Mouse (Mus musculus): ENCODE results near the gene Zfp961. TPM values are rescaled to one million over a fixed set of nuclear protein-coding genes. Genes with fewer than 3 reads are reported as not detected.
A peak's percentile ranks its signal among the peaks of the same experiment; 100 is the strongest.
"Not testable (repeated sequence)": the region's sequence is repeated elsewhere in the genome, so short reads cannot be mapped to it uniquely, and the experiment has no call there.

The Zfp961 gene
- polyA plus RNA-seq, 1 experiment from 2014 or later = 24.5 TPM

DNA sequence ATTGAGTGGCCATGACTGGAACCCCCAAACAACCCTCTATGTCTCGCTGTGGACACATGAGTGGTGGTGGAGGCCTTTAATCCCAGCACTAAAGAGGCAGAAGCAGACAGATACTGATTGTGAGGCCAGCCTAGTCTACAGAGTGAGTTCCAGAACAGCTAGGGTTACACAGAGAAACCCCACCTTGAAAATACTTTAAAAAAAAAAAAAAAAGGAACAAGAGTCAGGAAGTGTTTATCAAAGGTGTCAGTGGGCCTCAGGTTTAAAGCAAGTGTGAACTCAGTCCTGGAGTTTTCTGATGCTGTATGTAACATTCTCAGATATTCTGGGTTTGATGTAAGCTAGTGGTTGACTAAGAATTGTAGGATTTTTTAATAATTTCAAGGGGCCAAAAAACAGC lies 1.7 kb downstream of the Zfp961 start:
- no peak overlapping the region for H3K27ac ChIP-seq (ENCODE audit: low read depth)
- peak overlapping the region; percentile 62 for H3K4me2 ChIP-seq (ENCODE audit: low read length)
- no peak overlapping the region for H3K9ac ChIP-seq (ENCODE audit: low read length)
- no peaks in the 10 kb centered on the region for H3K27me3 ChIP-seq (replicated peaks; ENCODE audit: control insufficient read depth, insufficient read depth, low read length)
- peaks cover 6% of the 10 kb centered on the region; the same call in 1 of the 2 replicates for H3K36me3 ChIP-seq (ENCODE audit: control insufficient read depth, insufficient read depth, low read length)
- ATAC-seq (replicated peaks; ENCODE audit: low FRiP score, low TSS enrichment, low read depth) = no peak
- H3K9me3 ChIP-seq (ENCODE audit: control insufficient read depth, low read length) = peaks cover 6% of the 10 kb centered on the region; the same call in 1 of the 2 replicates
- no peak overlapping the region for H3K4me3 ChIP-seq (ENCODE audit: low read depth, low read length)
- WGBS = 81% methylated on average over 1 of the region's 1 CpGs
- peaks cover 4% of the 10 kb centered on the region; the same call in 1 of the 2 replicates for H3K4me1 ChIP-seq (replicated peaks; ENCODE audit: control insufficient read depth, insufficient read depth, low read length)
- no peak for DNase-seq (ENCODE audit: low spot score)

DNA sequence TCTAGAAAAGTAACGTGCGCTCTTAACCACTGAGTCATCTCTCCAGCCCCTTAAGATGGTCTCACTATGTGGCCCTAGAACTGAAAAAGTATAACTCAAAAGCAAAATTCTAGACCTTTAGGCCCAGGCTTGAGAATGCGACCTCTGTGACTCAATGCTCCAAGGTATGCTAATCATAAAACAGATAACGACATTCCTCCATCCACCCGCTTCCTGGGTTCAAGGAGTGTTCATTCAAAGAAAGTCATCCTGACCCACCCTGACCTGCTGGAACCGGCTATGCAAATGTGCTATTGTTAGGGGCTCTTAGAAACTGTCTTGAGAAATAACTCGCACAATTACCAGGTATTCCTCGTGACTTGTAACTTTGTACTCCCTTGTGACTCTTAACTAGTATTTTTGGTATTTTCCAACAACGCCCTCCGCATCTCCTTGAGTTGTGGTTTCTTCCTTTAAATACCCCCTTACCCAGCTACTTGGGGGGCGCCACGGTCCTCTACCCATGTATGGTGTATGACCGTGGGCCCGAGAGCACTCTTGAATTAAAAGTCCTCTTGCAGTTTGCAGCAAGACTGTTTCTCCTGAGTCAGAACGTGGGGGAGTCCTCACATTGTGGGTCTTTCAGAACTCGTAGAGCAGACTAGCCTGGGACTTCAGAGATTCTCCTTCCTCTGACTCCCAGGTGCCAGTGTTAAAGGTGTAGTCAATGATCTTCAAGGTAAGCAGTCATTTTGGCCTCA lies 2.3 kb downstream of the Zfp961 start:
- DNase-seq (ENCODE audit: low spot score); H3K9ac ChIP-seq (ENCODE audit: low read length): not testable (repeated sequence)
- WGBS = 92% methylated on average over 16 of the region's 16 CpGs

DNA sequence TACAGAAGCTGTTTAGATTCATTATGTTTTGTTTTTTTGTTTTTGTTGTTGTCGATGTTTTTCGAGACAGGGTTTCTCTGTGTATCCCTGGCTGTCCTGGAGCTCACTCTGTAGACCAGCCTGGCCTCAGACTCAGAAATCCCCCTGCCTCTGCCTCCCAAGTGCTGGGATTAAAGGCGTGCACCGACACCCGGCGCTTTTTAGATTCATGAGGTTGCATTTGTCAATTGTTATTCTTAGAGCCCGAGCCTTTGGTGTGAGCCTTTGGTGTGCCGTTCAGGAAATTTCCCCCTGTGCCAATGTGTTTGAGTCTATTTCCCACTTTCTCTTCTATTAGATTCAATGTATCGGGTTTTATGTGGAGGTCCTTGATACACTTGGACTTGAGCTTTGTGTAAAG lies 3.8 kb downstream of the Zfp961 start:
- DNase-seq (ENCODE audit: low spot score) (no peak), ATAC-seq (replicated peaks; ENCODE audit: low FRiP score, low TSS enrichment, low read depth) (no peak)
- no peak overlapping the region for H3K4me3 ChIP-seq (ENCODE audit: low read depth, low read length)
- H3K9ac ChIP-seq (ENCODE audit: low read length) = no peak overlapping the region
- peaks cover 4% of the 10 kb centered on the region; the same call in 1 of the 2 replicates for H3K4me1 ChIP-seq (replicated peaks; ENCODE audit: control insufficient read depth, insufficient read depth, low read length)
- no peak overlapping the region for H3K27ac ChIP-seq (ENCODE audit: low read depth)
- WGBS = 97% methylated on average over 9 of the region's 9 CpGs
- H3K36me3 ChIP-seq (ENCODE audit: control insufficient read depth, insufficient read depth, low read length) = peaks cover 6% of the 10 kb centered on the region; the same call in 1 of the 2 replicates
- H3K27me3 ChIP-seq (replicated peaks; ENCODE audit: control insufficient read depth, insufficient read depth, low read length) = no peaks in the 10 kb centered on the region
- H3K9me3 ChIP-seq (ENCODE audit: control insufficient read depth, low read length) = peaks cover 6% of the 10 kb centered on the region; the same call in 1 of the 2 replicates
- H3K4me2 ChIP-seq (ENCODE audit: low read length) = no peak overlapping the region

More for the DNA sequence above, 2.3 kb downstream of the Zfp961 start:
- H3K4me1 ChIP-seq (replicated peaks; ENCODE audit: control insufficient read depth, insufficient read depth, low read length); H3K4me2 ChIP-seq (ENCODE audit: low read length); H3K36me3 ChIP-seq (ENCODE audit: control insufficient read depth, insufficient read depth, low read length); ATAC-seq (replicated peaks; ENCODE audit: low FRiP score, low TSS enrichment, low read depth); H3K9me3 ChIP-seq (ENCODE audit: control insufficient read depth, low read length); H3K4me3 ChIP-seq (ENCODE audit: low read depth, low read length); H3K27ac ChIP-seq (ENCODE audit: low read depth); H3K27me3 ChIP-seq (replicated peaks; ENCODE audit: control insufficient read depth, insufficient read depth, low read length): not testable (repeated sequence)

DNA sequence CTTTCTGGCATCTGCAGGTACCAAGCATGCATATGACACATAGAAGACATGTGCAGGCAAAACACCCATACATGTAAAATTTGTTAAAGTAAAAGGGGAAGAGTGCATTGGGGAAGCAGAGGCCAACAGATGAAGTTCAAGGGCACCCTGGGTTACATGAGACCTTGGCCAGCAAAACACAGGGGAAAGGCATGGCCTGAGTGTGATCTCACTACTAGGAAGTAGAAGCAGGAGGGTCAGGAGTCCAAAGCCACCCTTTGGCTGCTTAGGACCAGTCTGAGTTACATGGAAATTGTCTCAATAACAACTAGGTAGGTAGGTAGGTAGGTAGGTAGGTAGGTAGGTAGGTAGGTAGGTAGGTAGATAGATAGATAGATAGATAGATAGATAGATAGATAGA lies 9.6 kb downstream of the Zfp961 start:
- Histone ChIP-seq H3K27me3 (replicated peaks; ENCODE audit: control insufficient read depth, insufficient read depth, low read length) (no peaks in the 10 kb centered on the region), H3K4me2 (ENCODE audit: low read length) (no peak overlapping the region), H3K4me3 (ENCODE audit: low read depth, low read length) (no peak overlapping the region), H3K27ac (ENCODE audit: low read depth) (no peak overlapping the region), H3K36me3 (ENCODE audit: control insufficient read depth, insufficient read depth, low read length) (peaks cover 5% of the 10 kb centered on the region), H3K4me1 (replicated peaks; ENCODE audit: control insufficient read depth, insufficient read depth, low read length) (no peaks in the 10 kb centered on the region), H3K9me3 (ENCODE audit: control insufficient read depth, low read length) (no peaks in the 10 kb centered on the region), H3K9ac (ENCODE audit: low read length) (no peak overlapping the region)
- ATAC-seq (replicated peaks; ENCODE audit: low FRiP score, low TSS enrichment, low read depth) (no peak), DNase-seq (ENCODE audit: low spot score) (no peak)

DNA sequence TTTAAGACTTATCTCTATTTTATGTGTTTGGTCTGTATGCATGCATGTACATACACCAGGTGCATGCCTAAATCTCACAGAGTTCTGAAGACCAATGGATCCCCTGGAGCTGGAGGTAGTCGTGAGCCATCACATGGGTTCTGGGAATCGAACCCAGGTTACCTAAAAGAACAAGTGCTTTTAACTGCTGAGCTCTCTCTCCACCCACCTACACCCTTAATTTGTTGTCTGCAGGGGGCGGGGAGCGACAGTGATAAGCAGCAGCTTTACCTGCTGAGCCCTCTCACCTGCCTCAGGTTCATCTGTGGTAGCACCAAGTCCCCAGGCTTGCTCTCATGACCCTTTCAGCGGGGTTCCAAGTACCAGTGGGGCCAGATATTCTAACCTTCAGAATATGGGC lies 11.0 kb downstream of the Zfp961 start:
- WGBS = 90% methylated on average over 5 of the region's 5 CpGs
- H3K36me3 ChIP-seq (ENCODE audit: control insufficient read depth, insufficient read depth, low read length) = peaks cover 18% of the 10 kb centered on the region

DNA sequence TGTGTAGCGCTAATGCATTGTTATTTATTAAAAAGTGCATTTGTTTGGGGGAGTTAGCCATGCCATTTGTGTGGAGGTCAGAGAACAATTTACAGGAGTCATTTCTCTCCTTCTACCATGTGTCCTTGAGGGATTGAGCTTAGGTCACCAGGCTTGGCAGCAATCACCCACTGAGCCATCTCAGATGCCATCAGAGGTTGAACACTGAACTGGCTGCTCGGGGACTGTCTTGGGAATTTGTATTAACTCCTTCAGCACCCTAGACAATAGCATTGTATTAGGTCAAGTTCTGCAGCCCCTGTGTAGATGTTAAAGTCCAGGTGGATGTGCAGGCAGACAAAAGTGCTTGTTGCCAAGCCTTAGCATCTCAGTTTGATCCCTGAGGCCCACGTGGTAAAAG lies 13.2 kb downstream of the Zfp961 start:
- no peak overlapping the region for H3K4me2 ChIP-seq (ENCODE audit: low read length)
- no peak overlapping the region for H3K9ac ChIP-seq (ENCODE audit: low read length)
- no peak overlapping the region for H3K4me3 ChIP-seq (ENCODE audit: low read depth, low read length)
- 83% methylated on average over 3 of the region's 3 CpGs for WGBS
- ATAC-seq (replicated peaks; ENCODE audit: low FRiP score, low TSS enrichment, low read depth) = no peak
- peaks cover 40% of the 10 kb centered on the region for H3K36me3 ChIP-seq (ENCODE audit: control insufficient read depth, insufficient read depth, low read length)
- H3K27ac ChIP-seq (ENCODE audit: low read depth) = no peak overlapping the region
- no peaks in the 10 kb centered on the region for H3K27me3 ChIP-seq (replicated peaks; ENCODE audit: control insufficient read depth, insufficient read depth, low read length)
- no peak for DNase-seq (ENCODE audit: low spot score)
- peaks cover 14% of the 10 kb centered on the region; the same call in 1 of the 2 replicates for H3K9me3 ChIP-seq (ENCODE audit: control insufficient read depth, low read length)
- H3K4me1 ChIP-seq (replicated peaks; ENCODE audit: control insufficient read depth, insufficient read depth, low read length) = no peaks in the 10 kb centered on the region

More for the DNA sequence above, 11.0 kb downstream of the Zfp961 start:
- 0 out of 2 replicates have a peak, but pooled peaks cover 9% of the 10 kb centered on the region for H3K9me3 ChIP-seq (ENCODE audit: control insufficient read depth, low read length)
- H3K27me3 ChIP-seq (replicated peaks; ENCODE audit: control insufficient read depth, insufficient read depth, low read length) = no peaks in the 10 kb centered on the region
- no peak overlapping the region for H3K4me3 ChIP-seq (ENCODE audit: low read depth, low read length)
- no peak overlapping the region for H3K9ac ChIP-seq (ENCODE audit: low read length)
- H3K4me2 ChIP-seq (ENCODE audit: low read length) = no peak overlapping the region
- no peak for DNase-seq (ENCODE audit: low spot score)
- ATAC-seq (replicated peaks; ENCODE audit: low FRiP score, low TSS enrichment, low read depth) = no peak
- no peaks in the 10 kb centered on the region for H3K4me1 ChIP-seq (replicated peaks; ENCODE audit: control insufficient read depth, insufficient read depth, low read length)
- H3K27ac ChIP-seq (ENCODE audit: low read depth) = no peak overlapping the region

DNA sequence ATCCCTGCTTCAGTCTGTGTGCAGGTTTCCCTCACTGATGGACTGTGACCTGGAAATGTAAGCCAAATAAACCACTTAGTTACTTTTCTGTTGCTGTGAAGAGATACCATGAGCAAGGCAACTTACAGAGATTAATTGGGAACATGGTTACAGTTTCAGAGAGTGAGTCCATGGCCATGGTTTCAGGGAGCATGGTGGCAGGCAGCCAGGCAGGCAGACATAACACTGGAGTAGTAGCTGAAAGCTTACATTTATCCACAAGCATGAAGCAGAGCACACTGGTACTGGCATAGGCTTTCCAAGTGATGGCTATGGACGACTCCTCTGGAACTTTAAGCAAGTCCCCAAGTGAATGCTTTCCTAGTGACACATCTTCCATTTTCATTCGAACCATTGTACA lies 14.3 kb downstream of the Zfp961 start:
- H3K4me3 ChIP-seq (ENCODE audit: low read depth, low read length) = no peak overlapping the region
- no peaks in the 10 kb centered on the region for H3K4me1 ChIP-seq (replicated peaks; ENCODE audit: control insufficient read depth, insufficient read depth, low read length)
- H3K9me3 ChIP-seq (ENCODE audit: control insufficient read depth, low read length) = peaks cover 14% of the 10 kb centered on the region; the same call in 1 of the 2 replicates
- no peak overlapping the region for H3K27ac ChIP-seq (ENCODE audit: low read depth)
- H3K36me3 ChIP-seq (ENCODE audit: control insufficient read depth, insufficient read depth, low read length) = peaks cover 48% of the 10 kb centered on the region
- ATAC-seq (replicated peaks; ENCODE audit: low FRiP score, low TSS enrichment, low read depth) (no peak), DNase-seq (ENCODE audit: low spot score) (no peak)
- H3K9ac ChIP-seq (ENCODE audit: low read length) = no peak overlapping the region
- WGBS = 95% methylated on average over 2 of the region's 2 CpGs
- no peak overlapping the region for H3K4me2 ChIP-seq (ENCODE audit: low read length)
- H3K27me3 ChIP-seq (replicated peaks; ENCODE audit: control insufficient read depth, insufficient read depth, low read length) = no peaks in the 10 kb centered on the region

DNA sequence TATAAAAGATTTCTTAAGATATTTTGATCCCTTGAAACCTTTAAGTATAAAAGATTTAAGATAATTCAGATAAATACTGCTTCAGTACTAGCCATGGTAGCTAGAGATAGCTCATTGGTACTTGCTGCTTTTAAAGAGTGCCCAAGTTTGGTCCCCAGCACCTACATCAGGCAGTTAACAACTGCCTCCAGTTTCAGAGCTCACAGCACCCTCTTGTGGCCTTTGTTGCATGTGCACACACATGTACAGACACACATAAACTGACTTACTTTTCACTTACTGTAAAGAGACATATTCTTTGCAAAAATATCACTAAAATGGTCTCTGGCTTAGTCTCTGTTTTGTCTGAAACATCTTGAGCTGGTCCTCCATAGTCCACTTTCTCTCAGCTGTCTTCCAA lies 15.6 kb downstream of the Zfp961 start:
- no peak overlapping the region for H3K4me2 ChIP-seq (ENCODE audit: low read length)
- H3K36me3 ChIP-seq (ENCODE audit: control insufficient read depth, insufficient read depth, low read length) = peaks cover 48% of the 10 kb centered on the region
- no peak for ATAC-seq (replicated peaks; ENCODE audit: low FRiP score, low TSS enrichment, low read depth)
- no peaks in the 10 kb centered on the region for H3K4me1 ChIP-seq (replicated peaks; ENCODE audit: control insufficient read depth, insufficient read depth, low read length)
- no peak for DNase-seq (ENCODE audit: low spot score)
- H3K4me3 ChIP-seq (ENCODE audit: low read depth, low read length) = no peak overlapping the region
- no peaks in the 10 kb centered on the region for H3K27me3 ChIP-seq (replicated peaks; ENCODE audit: control insufficient read depth, insufficient read depth, low read length)
- H3K9ac ChIP-seq (ENCODE audit: low read length) = no peak overlapping the region
- H3K9me3 ChIP-seq (ENCODE audit: control insufficient read depth, low read length) = peaks cover 14% of the 10 kb centered on the region; the same call in 1 of the 2 replicates
- no peak overlapping the region for H3K27ac ChIP-seq (ENCODE audit: low read depth)

DNA sequence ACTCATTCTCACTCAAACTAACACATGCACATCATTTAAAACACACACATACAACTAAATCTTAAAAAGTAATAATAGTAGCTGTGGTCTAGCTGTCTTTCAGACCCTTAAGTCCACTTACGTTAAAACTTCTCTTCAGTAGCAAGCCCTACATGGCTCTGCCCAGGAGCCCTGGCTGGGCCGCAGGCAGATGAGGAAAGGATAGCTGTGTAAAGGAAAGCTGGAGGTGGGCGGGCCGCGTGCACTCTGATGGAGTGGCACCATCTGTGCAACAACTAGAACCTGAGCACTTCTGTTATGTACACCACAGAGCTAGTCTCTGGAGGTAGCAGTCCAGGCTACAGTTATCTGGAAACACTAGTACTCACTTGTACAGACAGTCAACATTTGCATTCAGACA lies 16.4 kb downstream of the Zfp961 start:
- WGBS = 98% methylated on average over 5 of the region's 5 CpGs
- Histone ChIP-seq H3K27ac (ENCODE audit: low read depth) (no peak overlapping the region), H3K36me3 (ENCODE audit: control insufficient read depth, insufficient read depth, low read length) (peaks cover 48% of the 10 kb centered on the region), H3K9ac (ENCODE audit: low read length) (no peak overlapping the region), H3K9me3 (ENCODE audit: control insufficient read depth, low read length) (peaks cover 14% of the 10 kb centered on the region; the same call in 1 of the 2 replicates), H3K4me1 (replicated peaks; ENCODE audit: control insufficient read depth, insufficient read depth, low read length) (no peaks in the 10 kb centered on the region), H3K4me2 (ENCODE audit: low read length) (no peak overlapping the region), H3K4me3 (ENCODE audit: low read depth, low read length) (no peak overlapping the region), H3K27me3 (replicated peaks; ENCODE audit: control insufficient read depth, insufficient read depth, low read length) (no peaks in the 10 kb centered on the region)
- DNase-seq (ENCODE audit: low spot score) (no peak), ATAC-seq (replicated peaks; ENCODE audit: low FRiP score, low TSS enrichment, low read depth) (no peak)
